8 mouse cellular contexts compared by ENCODE assay signal in the genomic region with DNA sequence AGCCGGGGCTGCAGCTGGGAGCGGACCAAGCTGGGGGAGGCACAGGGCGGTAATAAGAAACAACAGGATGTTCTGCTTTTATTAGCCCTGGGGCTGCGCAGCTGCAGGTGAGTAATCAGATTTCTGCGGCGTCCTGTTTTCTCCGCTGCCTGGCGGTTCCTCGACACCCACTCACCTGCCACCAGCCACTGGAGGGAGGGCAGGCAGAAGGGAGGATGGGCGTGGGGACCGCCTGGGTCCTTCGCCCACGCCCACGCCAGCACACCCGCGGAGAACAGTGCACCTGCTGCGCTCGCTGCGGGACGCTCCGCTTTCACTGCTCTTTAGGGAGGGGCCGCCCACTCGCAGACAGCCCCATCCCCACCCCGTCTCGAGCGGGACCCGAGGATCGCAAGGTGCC. TPM values are rescaled to one million over a fixed set of nuclear protein-coding genes. Genes with fewer than 3 reads are reported as not detected.
DNase-seq lines count a peak whose midpoint lies in the region; ATAC-seq lines count a peak whose summit lies in the region.

No protein-coding gene starts in this region.

- H3K4me3 ChIP-seq in heart, embryonic 10.5 days = peak overlapping the region; percentile 49
- H3K4me3 ChIP-seq in heart, embryonic 16.5 days (ENCODE audit: low read length) = peak overlapping the region; percentile 30
- no peak overlapping the region for H3K4me3 ChIP-seq in liver, embryonic 15.5 days (replicated peaks)

- no peaks in the 10 kb centered on the region for H3K9me3 ChIP-seq in heart, embryonic 10.5 days
- no peaks in the 10 kb centered on the region for H3K9me3 ChIP-seq in heart, embryonic 16.5 days (replicated peaks; ENCODE audit: control insufficient read depth, low read length)
- no peaks in the 10 kb centered on the region for H3K9me3 ChIP-seq in liver, embryonic 15.5 days (replicated peaks)

- ATAC-seq in heart, embryonic 16.5 days (replicated peaks; ENCODE audit: extremely low read depth, insufficient read depth, low FRiP score) = no peak; the same call in 1 of the 2 replicates
- ATAC-seq in liver, embryonic 15.5 days (ENCODE audit: insufficient read depth) = no peak
- no peak for ATAC-seq in frontal cortex, adult (ENCODE audit: low TSS enrichment)
- ATAC-seq in megakaryocyte-erythroid progenitor cell, adult 5-6 weeks (replicated peaks; ENCODE audit: low FRiP score, low TSS enrichment, poor library complexity, severe bottlenecking) = no peak

- H3K4me2 ChIP-seq in heart, embryonic 16.5 days (ENCODE audit: low read depth, low read length) = peak overlapping the region; percentile 60
- peak overlapping the region; percentile 30; the same call in 1 of the 2 replicates for H3K4me2 ChIP-seq in liver, embryonic 15.5 days

- H3K36me3 ChIP-seq in heart, embryonic 10.5 days = no peaks in the 10 kb centered on the region
- H3K36me3 ChIP-seq in heart, embryonic 16.5 days (ENCODE audit: control insufficient read depth, insufficient read depth) = no peaks in the 10 kb centered on the region
- no peaks in the 10 kb centered on the region for H3K36me3 ChIP-seq in liver, embryonic 15.5 days (replicated peaks)

- peaks cover 46% of the 10 kb centered on the region for H3K27me3 ChIP-seq in heart, embryonic 10.5 days (ENCODE audit: insufficient read depth, poor library complexity, severe bottlenecking)
- H3K27me3 ChIP-seq in heart, embryonic 16.5 days (ENCODE audit: control insufficient read depth, insufficient read depth, low read length) = peaks cover 28% of the 10 kb centered on the region
- H3K27me3 ChIP-seq in liver, embryonic 15.5 days = peaks cover 66% of the 10 kb centered on the region

- H3K4me1 ChIP-seq in heart, embryonic 10.5 days = peaks cover 21% of the 10 kb centered on the region
- peaks cover 8% of the 10 kb centered on the region; the same call in 1 of the 2 replicates for H3K4me1 ChIP-seq in heart, embryonic 16.5 days (ENCODE audit: control insufficient read depth, insufficient read depth, low read length)
- 0 out of 2 replicates have a peak, but pooled peaks cover 4% of the 10 kb centered on the region for H3K4me1 ChIP-seq in liver, embryonic 15.5 days (replicated peaks)

- 0 out of 2 replicates have a peak overlapping the region, but pooled peaks have one; percentile 9 for H3K9ac ChIP-seq in heart, embryonic 16.5 days (ENCODE audit: low read length)
- H3K9ac ChIP-seq in liver, embryonic 15.5 days = no peak overlapping the region

- peak overlapping the region; percentile 53 for H3K27ac ChIP-seq in heart, embryonic 10.5 days
- H3K27ac ChIP-seq in heart, embryonic 16.5 days (ENCODE audit: low read length) = no peak overlapping the region
- H3K27ac ChIP-seq in liver, embryonic 15.5 days (replicated peaks) = no peak overlapping the region

- 5% methylated on average over 28 of the region's 28 CpGs for WGBS in heart, embryonic 10.5 days
- WGBS in heart, embryonic 16.5 days = 5% methylated on average over 28 of the region's 28 CpGs
- 5% methylated on average over 28 of the region's 28 CpGs for WGBS in liver, embryonic 15.5 days (ENCODE audit: insufficient replicate concordance)

- DNase-seq in heart, embryonic 10.5 days (ENCODE audit: low spot score) = no peak
- DNase-seq in heart, postnatal 4 days = no peak
- peak; percentile 42 for DNase-seq in R1 (ENCODE audit: low read depth, low spot score)
- peak; percentile 44 to 48 for DNase-seq in right cerebral cortex, adult 2 months (ENCODE audit: low spot score in 2 of 2)

RNA-seq across cellular contexts. Expression of gene Rpl11, which starts 28.5 kb away (rescaled TPM):
- 336 and 390 TPM in 2 replicates for polyA plus RNA-seq in heart, embryonic 10.5 days (2016; fragmentation: Nextera tagmentation; extraction: Ambion mirVana)
- 100 to 1,000 TPM; 395 to 405 TPM for total RNA-seq in heart, postnatal 4 days (2021)
- 211 and 253 TPM in 2 replicates for polyA plus RNA-seq in heart, embryonic 16.5 days (2015; fragmentation: Nextera tagmentation; extraction: Ambion mirVana)
- polyA plus RNA-seq in liver, embryonic 15.5 days (2015; fragmentation: Nextera tagmentation; extraction: Ambion mirVana) = 212 and 240 TPM in 2 replicates
- total RNA-seq in megakaryocyte-erythroid progenitor cell, adult 5-6 weeks (2014; fragmentation: Nextera tagmentation) = 1,812 and 1,837 TPM in 2 replicates
- total RNA-seq in megakaryocyte-erythroid progenitor cell, adult 5-6 weeks (2017) = 1,215 and 1,345 TPM in 2 replicates

Comparison
In these comparisons a context has a peak if more than half of its experiments do, and no peak if none do; other contexts are left out.
1. DNase-seq: peak in R1 (single experiment) and right cerebral cortex, adult 2 months (2 of 2); none in heart, embryonic 10.5 days (single experiment) and heart, postnatal 4 days (single experiment).